32 mouse cellular contexts compared by ENCODE assay signal in genomic region chr8:12290551-12290950, GRCm38 (mm10). TPM values are rescaled to one million over a fixed set of nuclear protein-coding genes. Genes with fewer than 3 reads are reported as not detected.
A peak's percentile ranks its signal among the peaks of the same experiment; 100 is the strongest.
DNase-seq lines count a peak whose midpoint lies in the region; ATAC-seq and TF ChIP-seq lines count a peak whose summit lies in the region.
"Had no signal": no experiment of that assay in that cellular context is flagged by ENCODE, and none has a peak within 500 bp of the region (broad histone marks: within the 10 kb centered on the region; RNA-seq: fewer than 3 reads in every experiment).

No protein-coding gene starts in this region.

- no peak for TF ChIP-seq CTCF in lung, embryonic 14.5 days (IDR thresholded peaks at IDR 0.05; ENCODE audit: low read depth)
- TF ChIP-seq CTCF in midbrain, postnatal 0 days (IDR thresholded peaks at IDR 0.05), result no peak

- peaks cover 3% of the 10 kb centered on the region; the same call in 1 of the 2 replicates for H3K4me1 ChIP-seq in hindbrain, embryonic 16.5 days (ENCODE audit: control insufficient read depth, insufficient read depth, low read depth, low read length)
- H3K4me1 ChIP-seq in hindbrain, embryonic 12.5 days, result peaks cover 4% of the 10 kb centered on the region
- H3K4me1 ChIP-seq in lung, embryonic 14.5 days (ENCODE audit: insufficient read depth), result no peaks in the 10 kb centered on the region
- no peaks in the 10 kb centered on the region for H3K4me1 ChIP-seq in midbrain, postnatal 0 days (ENCODE audit: insufficient read depth, low read length)
- peaks cover 7% of the 10 kb centered on the region; the same call in 1 of the 2 replicates for H3K4me1 ChIP-seq in midbrain, embryonic 15.5 days
- H3K4me1 ChIP-seq: embryonic facial prominence, embryonic 12.5 days; embryonic facial prominence, embryonic 15.5 days; heart, embryonic 12.5 days; heart, embryonic 15.5 days had no signal

- H3K9me3 ChIP-seq in hindbrain, embryonic 16.5 days (ENCODE audit: control insufficient read depth, low read length), result no peaks in the 10 kb centered on the region
- no peaks in the 10 kb centered on the region for H3K9me3 ChIP-seq in hindbrain, embryonic 12.5 days (replicated peaks)
- no peaks in the 10 kb centered on the region for H3K9me3 ChIP-seq in lung, embryonic 14.5 days (ENCODE audit: low read depth, low read length)
- H3K9me3 ChIP-seq in midbrain, postnatal 0 days (ENCODE audit: low read length), result no peaks in the 10 kb centered on the region
- H3K9me3 ChIP-seq in midbrain, embryonic 15.5 days, result no peaks in the 10 kb centered on the region
- H3K9me3 ChIP-seq: embryonic facial prominence, embryonic 12.5 days; embryonic facial prominence, embryonic 15.5 days; forebrain, embryonic 12.5 days; forebrain, embryonic 15.5 days; G1E; heart, embryonic 12.5 days; heart, embryonic 15.5 days had no signal

- H3K4me2 ChIP-seq in hindbrain, embryonic 16.5 days (ENCODE audit: low read length), result no peak overlapping the region
- no peak overlapping the region for H3K4me2 ChIP-seq in hindbrain, embryonic 12.5 days (replicated peaks)
- no peak overlapping the region for H3K4me2 ChIP-seq in lung, embryonic 14.5 days
- H3K4me2 ChIP-seq in midbrain, postnatal 0 days (ENCODE audit: low read depth, low read length, poor library complexity, severe bottlenecking), result no peak overlapping the region
- H3K4me2 ChIP-seq in midbrain, embryonic 15.5 days, result no peak overlapping the region
- H3K4me2 ChIP-seq: embryonic facial prominence, embryonic 12.5 days; embryonic facial prominence, embryonic 15.5 days; forebrain, embryonic 12.5 days; forebrain, embryonic 15.5 days; heart, embryonic 12.5 days; heart, embryonic 15.5 days had no signal

- H3K27me3 ChIP-seq in hindbrain, embryonic 16.5 days (replicated peaks; ENCODE audit: control insufficient read depth, insufficient read depth, low read length), result peaks cover 4% of the 10 kb centered on the region; the same call in 1 of the 2 replicates
- peaks cover 38% of the 10 kb centered on the region; the same call in 1 of the 2 replicates for H3K27me3 ChIP-seq in hindbrain, embryonic 12.5 days
- H3K27me3 ChIP-seq in lung, embryonic 14.5 days (ENCODE audit: insufficient read depth, low read length), result no peaks in the 10 kb centered on the region
- H3K27me3 ChIP-seq in midbrain, postnatal 0 days (ENCODE audit: insufficient read depth, low read length), result no peaks in the 10 kb centered on the region
- H3K27me3 ChIP-seq in midbrain, embryonic 15.5 days (replicated peaks), result peaks cover 2% of the 10 kb centered on the region
- H3K27me3 ChIP-seq: embryonic facial prominence, embryonic 12.5 days; forebrain, embryonic 15.5 days had no signal

- H3K36me3 ChIP-seq in hindbrain, embryonic 16.5 days (ENCODE audit: control insufficient read depth, insufficient read depth, low read length), result no peaks in the 10 kb centered on the region
- no peaks in the 10 kb centered on the region for H3K36me3 ChIP-seq in hindbrain, embryonic 12.5 days
- H3K36me3 ChIP-seq in lung, embryonic 14.5 days (ENCODE audit: insufficient read depth), result no peaks in the 10 kb centered on the region
- no peaks in the 10 kb centered on the region for H3K36me3 ChIP-seq in midbrain, postnatal 0 days (ENCODE audit: insufficient read depth, low read length)
- no peaks in the 10 kb centered on the region for H3K36me3 ChIP-seq in midbrain, embryonic 15.5 days (replicated peaks)
- H3K36me3 ChIP-seq: embryonic facial prominence, embryonic 12.5 days; embryonic facial prominence, embryonic 15.5 days; forebrain, embryonic 12.5 days; forebrain, embryonic 15.5 days; G1E; heart, embryonic 12.5 days; heart, embryonic 15.5 days had no signal

- peak; percentile 54; the same call in 1 of the 2 replicates for ATAC-seq in hindbrain, embryonic 16.5 days
- ATAC-seq in hindbrain, embryonic 12.5 days (ENCODE audit: low FRiP score), result no peak
- no peak for ATAC-seq in lung, embryonic 14.5 days (ENCODE audit: insufficient read depth)
- no peak for ATAC-seq in midbrain, postnatal 0 days (ENCODE audit: low FRiP score)
- no peak for ATAC-seq in midbrain, embryonic 15.5 days (replicated peaks)
- ATAC-seq: forebrain, embryonic 15.5 days; hindbrain, postnatal 0 days; inflammation-experienced regulatory T-cells, adult 6 months had no signal

- no peak overlapping the region for H3K4me3 ChIP-seq in hindbrain, embryonic 16.5 days (ENCODE audit: low read length)
- H3K4me3 ChIP-seq in hindbrain, embryonic 12.5 days, result no peak overlapping the region
- H3K4me3 ChIP-seq in lung, embryonic 14.5 days (ENCODE audit: low read depth, low read length), result no peak overlapping the region
- no peak overlapping the region for H3K4me3 ChIP-seq in midbrain, postnatal 0 days (ENCODE audit: low read depth, low read length)
- no peak overlapping the region for H3K4me3 ChIP-seq in midbrain, embryonic 15.5 days
- H3K4me3 ChIP-seq: embryonic facial prominence, embryonic 12.5 days; embryonic facial prominence, embryonic 15.5 days; forebrain, embryonic 12.5 days; forebrain, embryonic 15.5 days; heart, embryonic 12.5 days; heart, embryonic 15.5 days had no signal

- no peak overlapping the region for H3K9ac ChIP-seq in hindbrain, embryonic 16.5 days (ENCODE audit: low read depth, low read length)
- H3K9ac ChIP-seq in hindbrain, embryonic 12.5 days, result no peak overlapping the region
- no peak overlapping the region for H3K9ac ChIP-seq in lung, embryonic 14.5 days
- H3K9ac ChIP-seq in midbrain, postnatal 0 days (replicated peaks; ENCODE audit: low read length, poor library complexity, severe bottlenecking), result no peak overlapping the region
- no peak overlapping the region for H3K9ac ChIP-seq in midbrain, embryonic 15.5 days
- H3K9ac ChIP-seq: embryonic facial prominence, embryonic 12.5 days; embryonic facial prominence, embryonic 15.5 days; forebrain, embryonic 12.5 days; forebrain, embryonic 15.5 days; heart, embryonic 12.5 days; heart, embryonic 15.5 days had no signal

- H3K27ac ChIP-seq in hindbrain, embryonic 16.5 days (ENCODE audit: low read depth, low read length), result no peak overlapping the region
- no peak overlapping the region for H3K27ac ChIP-seq in hindbrain, embryonic 12.5 days
- no peak overlapping the region for H3K27ac ChIP-seq in lung, embryonic 14.5 days (ENCODE audit: low read depth)
- H3K27ac ChIP-seq in midbrain, postnatal 0 days (ENCODE audit: low read depth, low read length), result no peak overlapping the region
- no peak overlapping the region for H3K27ac ChIP-seq in midbrain, embryonic 15.5 days
- H3K27ac ChIP-seq: embryonic facial prominence, embryonic 12.5 days; embryonic facial prominence, embryonic 15.5 days; forebrain, embryonic 12.5 days; forebrain, embryonic 15.5 days; heart, embryonic 15.5 days; hindbrain, postnatal 0 days had no signal

- DNase-seq in lung, embryonic 14.5 days, result peak; percentile 24
- DNase-seq in lung, adult 18-20 months, result no peak
- peak; percentile 32 for DNase-seq in midbrain, postnatal 0 days (ENCODE audit: low spot score)
- DNase-seq: adrenal gland, adult 2 months; adrenal gland, postnatal 14 days; B cell, adult 2 months; cerebellum, adult 11 months; cerebellum, adult 2 months; cerebellum, adult 9-11 months; cerebellum, postnatal 25 days; gastrocnemius, postnatal 25 days; heart, adult 18-20 months; heart, postnatal 10 days; heart, postnatal 36 days had no signal

RNA-seq across cellular contexts. Expression of gene A230072I06Rik, which starts 11.9 kb away (rescaled TPM):
- polyA plus RNA-seq in hindbrain, embryonic 16.5 days (2015; fragmentation: Nextera tagmentation; extraction: Ambion mirVana), result 0.08 TPM in 1 of 2 replicates, not detected in the other
- 0.12 TPM in 1 of 2 replicates, not detected in the other for polyA plus RNA-seq in hindbrain, embryonic 12.5 days (2016; fragmentation: Nextera tagmentation; extraction: Ambion mirVana)
- not detected in 2 replicates for polyA plus RNA-seq in lung, embryonic 14.5 days (2014; fragmentation: Nextera tagmentation; extraction: Ambion mirVana)
- 0.24 TPM in 1 of 2 replicates, not detected in the other for total RNA-seq in midbrain, postnatal 0 days (2014; rRNA removed)
- polyA plus RNA-seq in midbrain, postnatal 0 days (2015; fragmentation: Nextera tagmentation; extraction: Ambion mirVana), result not detected in 2 replicates
- 0.09 and 0.15 TPM in 2 replicates for polyA plus RNA-seq in midbrain, embryonic 15.5 days (2015; fragmentation: Nextera tagmentation; extraction: Ambion mirVana)
- total RNA-seq: adrenal gland, adult 2 months; adrenal gland, postnatal 14 days; adrenal gland, postnatal 4 days; CH12.LX; common myeloid progenitor, adult 5-6 weeks; gastrocnemius, adult 8-10 months; gastrocnemius, postnatal 25 days; heart, adult 18-20 months; heart, postnatal 10 days; heart, postnatal 36 days had no signal
- polyA plus RNA-seq: adrenal gland, adult 2 months; cerebellum, adult 2 months; embryonic facial prominence, embryonic 12.5 days; embryonic facial prominence, embryonic 15.5 days; G1E; gonadal fat pad, adult 2 months; heart, embryonic 12.5 days; heart, embryonic 15.5 days; hindbrain, embryonic 11.5 days; hindbrain, postnatal 0 days; inflammation-experienced regulatory T-cells, adult 6 months had no signal

Comparison
In these comparisons a context has a peak if more than half of its experiments do, and no peak if none do; other contexts are left out.
1. DNase-seq: peak in lung, embryonic 14.5 days (single experiment) and midbrain, postnatal 0 days (single experiment); none in lung, adult 18-20 months (0 of 2).